Mouse (Mus musculus) bone marrow macrophage, adult 2 months (primary cell): ENCODE data around the gene Mboat1.

Experiments
- CTCF ChIP-seq: IDR thresholded peaks from 2 replicates; pipeline ENCODE4 v1.5.1; 2012; ENCODE audit warnings: low read depth, mild to moderate bottlenecking, low read length, moderate library complexity
- POLR2A ChIP-seq: IDR thresholded peaks from 2 replicates; pipeline ENCODE4 v1.6.1; 2012; ENCODE audit warnings: mild to moderate bottlenecking, low read depth, low read length, borderline replicate concordance

DNA sequence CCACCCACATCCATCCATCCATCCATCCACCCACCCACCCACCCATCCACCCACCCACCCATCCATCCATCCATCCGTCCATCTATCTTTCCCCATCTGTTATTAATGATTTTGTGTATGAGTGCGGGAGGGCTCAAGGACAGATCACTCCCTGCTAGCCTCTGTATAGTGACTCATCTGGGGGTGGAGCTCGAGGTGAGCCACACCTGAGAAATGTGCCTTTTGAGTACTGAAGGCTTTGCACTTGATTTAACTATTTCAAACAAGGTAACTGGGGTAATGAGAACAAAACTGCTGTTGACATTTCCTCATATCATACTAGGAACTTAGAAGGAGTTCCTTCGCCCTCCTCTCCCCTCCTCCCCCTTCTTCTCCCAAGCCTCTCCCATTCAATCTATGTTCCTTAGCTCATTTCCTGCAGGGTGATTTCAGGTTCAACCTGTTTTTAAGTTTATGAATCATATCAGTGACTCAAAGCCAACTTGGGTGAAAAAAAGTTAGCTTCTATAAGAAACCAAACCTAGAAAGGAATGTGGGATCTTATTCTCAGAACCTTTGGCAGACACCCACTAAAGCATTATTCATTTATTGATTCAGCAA lies 27.2 kb upstream of the Mboat1 start:
- TF ChIP-seq CTCF (no peak), POLR2A (no peak)
